Mouse (Mus musculus) lung, embryonic 16.5 days (tissue): ENCODE measurements around the gene Rd3l. TPM values are rescaled to one million over a fixed set of nuclear protein-coding genes. Genes with fewer than 3 reads are reported as not detected.
"Not testable (repeated sequence)": the region's sequence is repeated elsewhere in the genome, so short reads cannot be mapped to it uniquely, and the experiment has no call there.

Experiments used
- ATAC-seq: fragments of 200-750 bp; cut with Nextera tagmentation; 2 replicates; pipeline ENCODE4 v1.8.0; 2017; ENCODE audit warnings: low read depth, mild to moderate bottlenecking, moderate library complexity
- H3K27ac ChIP-seq: fragments of 300-500 bp; sonication (generic); 2 replicates; pipeline ENCODE4 v1.5.1; 2014; ENCODE audit warnings: mild to moderate bottlenecking, control low read depth, low read length
- H3K27me3 ChIP-seq: fragments of 300-500 bp; sonication (generic); 2 replicates; pipeline ENCODE4 v1.6.1; 2014; ENCODE audit warnings: low read depth, low read length, mixed read lengths; ENCODE audit not compliant: control insufficient read depth, insufficient read depth
- H3K36me3 ChIP-seq: fragments of 300-500 bp; sonication (generic); 2 replicates; pipeline ENCODE4 v1.6.1; 2014; ENCODE audit warnings: low read length; ENCODE audit not compliant: control insufficient read depth, insufficient read depth
- H3K4me1 ChIP-seq: fragments of 300-500 bp; sonication (generic); replicated peaks from 2 replicates; pipeline ENCODE4 v1.6.1; 2014; ENCODE audit warnings: low read length, mixed read lengths; ENCODE audit not compliant: control insufficient read depth, insufficient read depth
- H3K4me2 ChIP-seq: fragments of 300-500 bp; sonication (generic); 2 replicates; pipeline ENCODE4 v1.6.1; 2014; ENCODE audit warnings: low read depth, low read length, control low read depth
- H3K4me3 ChIP-seq: fragments of 300-500 bp; sonication (generic); 2 replicates; pipeline ENCODE4 v1.5.1; 2014; ENCODE audit warnings: mild to moderate bottlenecking, low read length, control low read depth
- H3K9ac ChIP-seq: fragments of 300-500 bp; sonication (generic); 2 replicates; pipeline ENCODE4 v1.6.1; 2014; ENCODE audit warnings: low read length, control low read depth
- H3K9me3 ChIP-seq: fragments of 300-500 bp; sonication (generic); 2 replicates; pipeline ENCODE4 v1.6.1; 2016; ENCODE audit warnings: low read length; ENCODE audit not compliant: control insufficient read depth
- WGBS: fragments of 180-500 bp; shearing (Covaris S2); extraction: QIAGEN DNeasy Blood & Tissue Kit; methylation state at CpG from one replicate; pipeline ENCODE4 v1.1.7; 2014; 5-methylcytosine and 5-hydroxymethylcytosine counted together
- polyA plus RNA-seq: library from polyadenylated mRNA; unstranded; fragments of >200 nt; fragmentation: Nextera tagmentation; extraction: Ambion mirVana; gene quantifications from 2 replicates; pipeline ENCODE4 v1.2.1, GENCODE M21; 2015

The Rd3l gene
- polyA plus RNA-seq, 1 experiment from 2014 or later = not detected

GRCm38 (mm10) chr12:111951701-111952100, 29.4 kb downstream of the Rd3l start:
- WGBS = 18% methylated on average over 5 of the region's 5 CpGs
- H3K9ac ChIP-seq = no peak overlapping the region
- peaks cover 8% of the 10 kb centered on the region for H3K4me1 ChIP-seq
- no peaks in the 10 kb centered on the region for H3K36me3 ChIP-seq
- no peaks in the 10 kb centered on the region for H3K27me3 ChIP-seq
- no peak overlapping the region for H3K4me3 ChIP-seq
- H3K4me2 ChIP-seq = no peak overlapping the region
- H3K27ac ChIP-seq = no peak overlapping the region
- peak; percentile 26; the same call in 1 of the 2 replicates for ATAC-seq
- H3K9me3 ChIP-seq = no peaks in the 10 kb centered on the region

- Histone ChIP-seq H3K4me1 (peaks cover 15% of the 10 kb centered on the region), H3K4me3 (no peak overlapping the region), H3K27me3 (no peaks in the 10 kb centered on the region), H3K4me2 (no peak overlapping the region), H3K9ac (no peak overlapping the region), H3K36me3 (no peaks in the 10 kb centered on the region), H3K27ac (no peak overlapping the region), H3K9me3 (no peaks in the 10 kb centered on the region)
- no peak for ATAC-seq
- 34% methylated on average over 5 of the region's 5 CpGs for WGBS
Observed at GRCm38 (mm10) chr12:111950486-111950885, 30.6 kb downstream of the Rd3l start.

GRCm38 (mm10) chr12:111946716-111947115, 34.4 kb downstream of the Rd3l start:
- peaks cover 32% of the 10 kb centered on the region for H3K4me1 ChIP-seq
- 0 out of 2 replicates have a peak overlapping the region, but pooled peaks have one; percentile 19 for H3K9ac ChIP-seq
- H3K36me3 ChIP-seq = no peaks in the 10 kb centered on the region
- no peaks in the 10 kb centered on the region for H3K9me3 ChIP-seq
- WGBS = 31% methylated on average over 2 of the region's 2 CpGs
- no peak overlapping the region for H3K4me2 ChIP-seq
- no peaks in the 10 kb centered on the region for H3K27me3 ChIP-seq
- ATAC-seq = peak; percentile 45
- no peak overlapping the region for H3K4me3 ChIP-seq
- peak overlapping the region; percentile 77 for H3K27ac ChIP-seq

- peak overlapping the region; percentile 19; the same call in 1 of the 2 replicates for H3K9ac ChIP-seq
- H3K27ac ChIP-seq = peak overlapping the region; percentile 85
- not testable (repeated sequence) for H3K4me2 ChIP-seq, H3K4me3 ChIP-seq, H3K9me3 ChIP-seq, H3K27me3 ChIP-seq, H3K36me3 ChIP-seq
- ATAC-seq = peak; percentile 77
- 35% methylated on average over 9 of the region's 15 CpGs for WGBS
- peaks cover 32% of the 10 kb centered on the region for H3K4me1 ChIP-seq
Observed at GRCm38 (mm10) chr12:111945765-111946655, 35.1 kb downstream of the Rd3l start.

- H3K9me3 ChIP-seq = no peaks in the 10 kb centered on the region
- H3K27ac ChIP-seq = peak overlapping the region; percentile 85
- peak overlapping the region; percentile 40 for H3K9ac ChIP-seq
- H3K4me3 ChIP-seq = no peak overlapping the region
- peak; percentile 55 for ATAC-seq
- H3K36me3 ChIP-seq = no peaks in the 10 kb centered on the region
- H3K27me3 ChIP-seq = no peaks in the 10 kb centered on the region
- peaks cover 27% of the 10 kb centered on the region for H3K4me1 ChIP-seq
- WGBS = 12% methylated on average over 8 of the region's 8 CpGs
- H3K4me2 ChIP-seq = peak overlapping the region; percentile 12; the same call in 1 of the 2 replicates
Observed at GRCm38 (mm10) chr12:111945115-111945514, 36.0 kb downstream of the Rd3l start.

GRCm38 (mm10) chr12:111944065-111944987, 36.8 kb downstream of the Rd3l start:
- Histone ChIP-seq H3K4me1 (peaks cover 30% of the 10 kb centered on the region), H3K4me2 (peak overlapping the region; percentile 19), H3K9ac (peak overlapping the region; percentile 31; the same call in 1 of the 2 replicates), H3K4me3 (0 out of 2 replicates have a peak overlapping the region, but pooled peaks have one; percentile 8), H3K27ac (peak overlapping the region; percentile 85)
- ATAC-seq = peak; percentile 62
- 39% methylated on average over 16 of the region's 20 CpGs for WGBS
- not testable (repeated sequence) for H3K27me3 ChIP-seq, H3K9me3 ChIP-seq, H3K36me3 ChIP-seq

- H3K27ac ChIP-seq = peak overlapping the region; percentile 77
- H3K9me3 ChIP-seq = no peaks in the 10 kb centered on the region
- peaks cover 37% of the 10 kb centered on the region for H3K4me1 ChIP-seq
- no peaks in the 10 kb centered on the region for H3K36me3 ChIP-seq
- H3K9ac ChIP-seq = peak overlapping the region; percentile 42
- WGBS = 70% methylated on average over 10 of the region's 10 CpGs
- no peak overlapping the region for H3K4me3 ChIP-seq
- no peak for ATAC-seq
- peak overlapping the region; percentile 19 for H3K4me2 ChIP-seq
- no peaks in the 10 kb centered on the region for H3K27me3 ChIP-seq
Observed at GRCm38 (mm10) chr12:111943421-111944064, 37.6 kb downstream of the Rd3l start.

- 8% methylated on average over 1 of the region's 1 CpGs for WGBS
- Histone ChIP-seq H3K27me3 (no peaks in the 10 kb centered on the region), H3K9ac (no peak overlapping the region), H3K27ac (peak overlapping the region; percentile 98), H3K36me3 (no peaks in the 10 kb centered on the region), H3K9me3 (no peaks in the 10 kb centered on the region), H3K4me3 (no peak overlapping the region), H3K4me2 (no peak overlapping the region), H3K4me1 (peaks cover 53% of the 10 kb centered on the region)
- peak; percentile 36 for ATAC-seq
Observed at GRCm38 (mm10) chr12:111938623-111939177, 42.4 kb downstream of the Rd3l start.
